Mouse (Mus musculus) ES-CJ7 (cell line): ENCODE measurements around the gene Fanci.
A peak's percentile ranks its signal among the peaks of the same experiment; 100 is the strongest.

Source experiments
- DNase-seq: peaks from one replicate; pipeline ENCODE4 v3.0.0; 2011; ENCODE audit warnings: low read depth, low spot score

Fanci gene

DNA sequence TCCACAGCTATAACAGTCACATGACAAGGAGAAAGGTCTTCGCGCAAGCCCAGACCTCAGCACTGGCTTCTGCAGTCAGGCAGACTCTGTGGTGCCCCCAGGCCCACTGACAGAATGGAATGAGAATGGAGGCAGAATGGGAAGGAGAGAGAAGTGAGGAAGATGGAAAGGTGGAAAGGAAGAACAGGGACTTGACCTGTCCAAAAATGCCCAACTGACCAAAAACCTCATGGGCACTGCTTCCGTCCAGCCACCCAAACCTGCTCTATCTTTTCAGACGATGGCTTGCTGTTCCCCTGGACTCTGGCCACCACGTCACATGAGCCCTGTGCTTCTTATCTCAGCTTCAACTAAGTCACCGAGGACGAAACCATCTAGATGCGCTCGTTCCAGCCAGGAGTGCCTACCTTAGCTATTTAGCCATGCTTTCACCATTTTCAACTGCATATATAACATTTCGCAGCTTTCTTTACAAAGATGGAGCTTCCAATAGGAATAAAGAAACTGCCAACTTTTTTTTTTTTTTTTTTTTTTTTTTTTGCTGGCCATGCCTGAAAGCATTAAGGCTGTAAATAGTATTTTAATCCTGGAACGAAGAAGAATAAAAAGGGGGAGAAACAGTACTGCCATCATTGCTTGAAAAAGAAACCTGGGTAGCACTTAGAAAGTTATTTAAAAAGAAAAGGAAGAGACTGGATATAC, 71.8 kb downstream of the Fanci start:
- DNase-seq = no peak

DNA sequence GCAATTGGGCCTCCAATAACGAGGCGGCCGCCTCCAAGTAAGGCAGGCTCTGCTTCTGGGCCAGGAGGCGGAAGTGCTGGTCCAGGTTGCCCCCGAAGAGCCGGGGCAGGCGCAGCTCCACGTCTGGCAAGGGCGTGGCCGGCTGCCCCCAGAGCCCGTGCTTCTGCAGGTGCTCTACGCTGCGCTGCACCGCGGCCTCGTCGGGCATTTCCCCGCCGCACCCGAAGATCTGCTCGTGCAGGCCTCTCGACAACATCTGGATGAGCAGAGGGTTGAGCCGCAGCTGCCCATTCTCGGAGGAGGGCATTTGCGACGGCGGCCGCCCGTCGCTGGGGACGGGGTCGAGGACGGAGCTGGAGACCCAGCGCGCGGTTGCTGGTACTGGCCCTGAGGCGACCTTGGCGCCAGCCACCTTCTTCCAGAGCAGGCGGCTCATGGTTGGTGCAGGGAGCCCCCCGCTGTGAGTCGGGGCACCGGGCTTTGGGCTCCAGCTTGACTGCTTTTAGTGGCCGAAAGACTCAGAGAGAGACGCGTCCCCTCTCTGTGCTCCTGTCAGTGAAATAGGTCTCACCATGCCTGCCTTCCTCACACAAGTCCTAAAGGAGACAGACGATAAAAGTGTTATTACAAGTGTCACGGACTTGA, 73.2 kb downstream of the Fanci start:
- DNase-seq = no peak

DNA sequence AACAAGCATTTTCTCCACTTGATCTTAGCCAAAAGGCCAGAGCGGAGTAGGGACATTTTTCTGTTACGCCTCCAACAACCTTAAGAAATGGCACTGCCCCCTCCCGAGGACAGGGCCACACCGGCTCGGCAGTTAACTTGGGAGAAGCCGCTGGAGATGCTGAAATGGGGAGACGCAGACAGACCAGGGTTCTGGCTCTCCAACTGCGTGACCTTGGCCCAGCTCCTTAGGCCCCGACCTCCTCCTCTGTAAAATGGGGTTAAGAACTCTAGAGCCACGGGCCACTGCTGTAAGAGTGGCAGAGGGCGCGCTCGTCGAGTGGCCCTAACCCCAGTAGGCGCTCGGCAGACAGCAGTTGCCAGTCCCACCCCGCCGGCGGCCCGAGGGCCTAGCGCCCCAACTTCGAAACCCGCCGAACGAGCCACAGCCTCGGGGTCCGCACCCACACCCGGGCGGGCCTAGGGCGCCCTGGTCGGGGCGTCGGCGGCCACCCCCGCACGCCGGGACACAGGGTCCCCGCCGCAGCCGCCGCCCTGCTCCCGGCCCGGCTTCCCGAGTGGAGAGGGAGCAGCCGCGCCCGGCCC, 73.8 kb downstream of the Fanci start:
- peak; percentile 18 for DNase-seq

DNA sequence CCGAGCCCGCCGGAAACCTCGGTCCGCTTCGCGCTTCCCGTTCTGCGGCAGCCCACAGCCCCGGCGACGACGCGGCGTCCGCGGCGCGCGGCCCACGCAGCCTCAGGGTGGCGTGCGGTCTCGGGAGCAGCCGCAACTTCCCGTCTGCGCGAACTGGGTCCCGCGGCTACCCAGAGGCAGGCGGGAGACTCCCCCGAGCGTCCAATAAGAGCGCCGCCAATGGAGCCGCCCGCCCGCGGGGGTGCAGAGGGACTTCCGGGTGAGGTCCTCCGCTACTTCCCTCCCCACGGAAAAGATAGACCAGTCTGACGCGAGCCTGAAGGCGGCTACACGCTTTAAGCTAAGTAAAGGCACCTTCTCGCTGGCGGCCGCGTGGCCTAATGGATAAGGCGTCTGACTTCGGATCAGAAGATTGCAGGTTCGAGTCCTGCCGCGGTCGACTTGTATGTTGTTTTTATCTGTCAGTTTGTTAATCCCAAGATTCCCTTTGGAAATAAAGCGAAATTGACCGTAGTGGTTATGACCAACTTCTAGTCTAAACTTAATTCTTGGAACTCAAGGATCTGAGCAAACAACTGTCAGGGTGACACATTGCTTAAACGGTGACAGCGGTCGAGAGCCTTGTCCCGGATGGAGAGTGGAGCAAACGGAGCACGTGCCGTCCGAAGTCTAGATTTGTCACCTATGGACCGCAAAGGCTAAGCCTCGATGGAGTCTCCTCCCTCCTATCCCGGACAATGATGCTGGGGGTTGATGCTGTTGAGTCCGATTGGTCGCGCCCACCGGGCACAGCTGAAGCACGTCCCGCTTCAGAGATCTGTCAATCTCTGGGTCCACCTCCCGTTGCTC, 74.5 kb downstream of the Fanci start, which contains the start of gene Polg:
Gene Polg (minus strand): TSS at position 310 of the 849 bp plus-strand sequence.
- peak; percentile 97 for DNase-seq

DNA sequence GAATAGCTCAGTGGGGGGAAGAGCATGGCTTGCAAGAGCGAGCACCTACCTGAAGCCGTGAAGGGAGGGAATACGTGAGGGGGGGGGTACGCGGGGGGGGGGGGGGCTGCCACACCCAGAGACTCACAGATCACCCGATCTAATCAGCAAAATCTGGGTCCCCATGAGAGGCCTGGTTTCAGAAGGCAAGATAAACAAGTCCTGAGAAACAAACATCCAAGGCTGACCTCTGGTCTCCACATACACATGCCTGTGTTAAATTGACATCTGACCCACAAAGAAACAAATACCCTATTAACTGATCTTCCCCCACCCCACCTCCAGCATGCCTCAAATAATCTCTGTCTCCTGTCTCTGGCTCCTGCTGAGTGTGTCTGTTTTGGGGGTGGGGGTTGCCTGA, 76.2 kb downstream of the Fanci start:
- no peak for DNase-seq

DNA sequence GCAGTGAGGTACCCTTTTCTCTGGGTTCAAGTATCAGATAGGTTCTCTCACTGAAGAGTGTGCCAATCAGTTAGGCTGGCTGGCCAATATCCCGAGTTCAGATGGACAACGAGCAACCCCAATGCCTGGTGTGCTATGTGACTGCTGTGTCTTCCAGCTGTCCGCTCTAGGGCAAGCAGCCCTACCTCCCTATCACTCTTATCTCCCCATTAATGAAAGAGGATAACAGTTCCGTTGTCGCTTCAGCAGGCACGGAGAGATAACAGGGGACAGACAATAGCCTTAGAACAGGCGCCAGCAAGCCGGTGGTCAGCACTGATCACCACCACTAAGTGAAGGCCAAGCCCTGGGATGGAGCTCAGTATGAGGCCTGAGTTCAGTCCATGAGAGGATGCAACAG, 77.3 kb downstream of the Fanci start:
- DNase-seq = no peak

DNA sequence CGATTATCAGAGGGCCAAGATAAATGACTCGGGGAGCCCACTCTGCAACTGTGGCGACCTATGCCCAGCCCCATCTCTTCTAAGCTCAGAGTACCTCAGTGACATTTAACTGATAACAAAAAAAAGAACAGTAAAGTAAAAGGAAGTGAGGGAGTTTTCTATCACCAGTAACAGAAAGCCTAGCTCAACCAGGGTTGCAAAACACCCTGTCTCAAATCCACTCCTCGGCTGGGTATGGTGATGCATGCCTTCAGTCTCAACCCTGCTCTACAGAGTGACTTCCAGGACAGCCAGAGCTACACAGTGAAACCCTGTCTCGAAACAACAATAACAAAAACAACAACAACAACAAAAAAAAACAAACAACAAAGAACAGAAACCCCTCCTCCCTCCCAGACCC, 78.0 kb downstream of the Fanci start:
- no peak for DNase-seq

DNA sequence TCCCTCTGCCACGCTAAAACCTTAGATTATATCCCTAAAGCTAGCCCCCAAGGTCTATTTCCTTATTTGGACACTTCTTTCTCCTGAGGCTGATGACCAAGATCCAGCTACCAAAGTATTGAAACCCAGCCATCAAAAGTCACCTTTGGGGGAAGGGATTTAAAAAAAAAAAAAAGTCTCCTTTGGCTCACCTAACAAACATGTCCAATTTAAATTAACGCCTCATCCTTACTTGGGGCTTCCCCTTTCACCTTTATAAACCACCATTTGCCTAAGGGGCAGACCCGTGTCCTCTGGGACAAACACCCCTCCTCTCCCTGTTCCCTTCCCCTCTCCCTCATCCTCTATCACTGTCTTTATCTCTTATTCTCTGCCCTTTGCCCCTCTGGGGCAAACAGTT, 79.0 kb downstream of the Fanci start:
- no peak for DNase-seq

DNA sequence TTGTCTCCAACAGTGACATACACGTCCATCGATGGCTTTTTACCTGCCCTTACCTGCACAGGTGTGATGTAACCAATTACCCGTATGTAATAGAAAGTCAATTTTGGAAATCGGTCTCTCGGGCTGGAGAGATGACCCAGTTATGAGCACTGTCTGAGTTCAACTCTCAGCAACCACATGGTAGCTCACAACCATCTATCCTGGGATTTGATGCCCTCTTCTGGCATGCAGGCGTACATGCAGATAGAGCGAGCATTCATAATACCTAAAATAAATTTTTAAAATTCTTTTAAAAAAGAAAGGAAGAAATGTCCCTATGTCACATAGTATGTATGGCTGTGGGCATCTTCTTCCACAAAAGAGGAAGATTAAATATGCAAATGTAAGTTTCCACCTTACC, 79.7 kb downstream of the Fanci start:
- peak; percentile 43 for DNase-seq

DNA sequence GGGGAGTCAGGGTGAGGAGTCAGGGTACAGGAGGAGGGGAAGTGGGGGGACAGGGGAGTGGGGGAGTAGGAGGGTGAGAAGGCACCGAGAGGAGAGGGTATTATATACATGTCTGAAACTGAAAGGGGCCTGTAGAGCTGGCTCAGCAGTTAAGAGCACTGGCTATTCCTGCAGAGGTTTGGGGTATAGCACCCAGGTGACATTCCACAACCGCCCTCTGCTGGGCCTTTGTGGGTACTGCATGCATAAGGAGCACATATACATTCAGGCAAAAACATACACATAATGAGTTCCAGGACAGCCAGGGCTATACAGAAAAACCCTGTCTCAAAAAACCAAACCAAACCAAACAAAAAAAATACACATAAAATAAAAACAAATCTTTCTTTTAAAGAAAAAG, 81.1 kb downstream of the Fanci start:
- DNase-seq = peak; percentile 77

DNA sequence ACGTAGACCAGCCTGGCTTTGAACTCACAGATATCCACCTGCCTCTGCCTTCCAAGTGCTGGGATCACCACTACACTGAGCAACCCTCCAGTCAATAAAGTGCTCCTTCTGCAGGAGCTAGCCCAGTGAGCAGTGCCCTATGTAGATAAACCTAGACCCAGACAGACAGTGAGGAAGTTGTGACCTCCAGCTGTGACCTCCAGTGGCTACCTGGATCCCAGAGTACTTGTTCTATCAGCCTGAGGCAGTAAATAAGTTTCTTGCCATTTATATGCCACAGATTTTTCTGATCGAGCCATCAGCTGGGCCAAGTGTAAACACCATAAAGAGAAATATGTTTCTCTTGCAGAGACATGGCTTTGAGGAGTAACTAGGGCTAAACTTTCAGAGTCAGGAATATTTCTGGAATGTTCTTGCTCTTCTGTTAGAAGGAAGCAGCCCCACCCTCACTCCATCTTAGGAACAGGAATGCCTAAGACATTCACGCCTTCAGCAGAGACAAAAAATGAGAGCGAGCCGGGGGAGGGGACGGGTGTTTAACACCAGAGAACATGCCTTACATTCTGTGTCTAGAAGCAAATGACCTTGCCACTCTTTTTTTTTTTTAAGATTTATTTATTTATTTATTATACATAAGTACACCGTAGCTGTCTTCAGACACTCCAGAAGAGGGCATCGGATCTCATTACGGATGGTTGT, 81.9 kb downstream of the Fanci start:
- DNase-seq = no peak

DNA sequence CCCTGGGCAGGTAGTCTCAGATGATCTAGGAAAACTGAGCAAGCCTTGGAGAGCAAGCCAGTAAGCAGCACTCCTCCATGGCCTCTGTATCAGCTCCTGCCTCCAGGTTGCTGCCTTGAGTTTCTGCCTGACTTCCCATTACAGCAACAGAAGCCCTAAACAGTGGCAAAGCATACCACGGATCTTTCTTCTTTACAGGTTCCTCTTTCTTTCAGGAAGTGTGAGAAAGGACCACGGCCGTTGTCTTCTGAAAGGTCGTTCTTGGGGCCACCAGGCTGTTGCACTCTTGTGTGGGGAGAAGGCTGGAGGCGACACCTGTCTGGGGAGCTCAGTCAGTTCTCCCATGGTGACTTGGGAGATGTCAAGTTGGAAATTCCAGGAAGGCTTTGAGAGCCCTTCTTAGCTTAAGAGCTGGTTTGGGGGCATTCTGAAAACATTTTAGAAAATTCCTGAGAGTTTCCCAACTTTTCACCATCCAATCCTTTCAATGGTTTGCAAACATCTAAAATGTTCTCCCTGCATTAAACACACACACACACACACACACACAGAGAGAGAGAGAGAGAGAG, 83.2 kb downstream of the Fanci start:
- DNase-seq = no peak

DNA sequence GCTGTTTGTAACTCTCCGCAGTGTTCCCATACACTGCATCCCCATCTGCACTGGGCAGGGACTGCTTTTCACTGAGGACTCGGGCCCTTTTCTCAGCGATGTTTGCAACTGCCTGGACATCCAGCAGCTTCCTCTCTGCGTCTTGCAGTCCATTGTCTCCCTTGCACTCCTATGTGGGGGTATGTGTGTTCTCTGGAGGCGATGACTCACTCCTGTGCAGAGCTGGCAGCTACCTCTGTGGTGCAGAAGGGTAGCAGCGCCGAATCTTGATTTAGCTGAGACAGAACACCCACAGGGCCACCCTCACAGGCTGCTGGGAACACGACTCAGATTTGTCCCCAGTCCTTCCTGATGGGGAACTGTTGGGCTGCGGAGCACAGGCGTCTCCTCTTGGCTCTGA, 94.8 kb downstream of the Fanci start:
- no peak for DNase-seq

DNA sequence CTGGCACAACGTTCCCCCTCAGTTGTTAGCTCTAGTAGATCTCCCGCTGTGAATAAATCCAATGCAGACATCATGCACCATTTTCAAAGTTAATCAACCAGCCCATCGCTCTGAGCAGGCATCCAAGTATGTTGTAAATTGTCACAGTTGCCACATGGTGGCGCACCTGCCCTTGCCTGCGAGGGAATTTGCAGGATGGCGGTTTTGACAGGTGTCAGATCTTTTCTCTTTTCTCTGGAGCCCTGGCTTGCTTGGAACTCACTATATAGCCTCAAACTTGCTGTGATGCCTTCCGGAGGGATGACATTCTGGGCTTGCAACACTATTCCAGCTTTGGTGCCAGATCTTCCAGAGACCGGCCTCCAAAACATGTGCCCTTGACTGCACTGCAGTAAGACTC, 102.2 kb downstream of the Fanci start:
- peak; percentile 69 for DNase-seq

DNA sequence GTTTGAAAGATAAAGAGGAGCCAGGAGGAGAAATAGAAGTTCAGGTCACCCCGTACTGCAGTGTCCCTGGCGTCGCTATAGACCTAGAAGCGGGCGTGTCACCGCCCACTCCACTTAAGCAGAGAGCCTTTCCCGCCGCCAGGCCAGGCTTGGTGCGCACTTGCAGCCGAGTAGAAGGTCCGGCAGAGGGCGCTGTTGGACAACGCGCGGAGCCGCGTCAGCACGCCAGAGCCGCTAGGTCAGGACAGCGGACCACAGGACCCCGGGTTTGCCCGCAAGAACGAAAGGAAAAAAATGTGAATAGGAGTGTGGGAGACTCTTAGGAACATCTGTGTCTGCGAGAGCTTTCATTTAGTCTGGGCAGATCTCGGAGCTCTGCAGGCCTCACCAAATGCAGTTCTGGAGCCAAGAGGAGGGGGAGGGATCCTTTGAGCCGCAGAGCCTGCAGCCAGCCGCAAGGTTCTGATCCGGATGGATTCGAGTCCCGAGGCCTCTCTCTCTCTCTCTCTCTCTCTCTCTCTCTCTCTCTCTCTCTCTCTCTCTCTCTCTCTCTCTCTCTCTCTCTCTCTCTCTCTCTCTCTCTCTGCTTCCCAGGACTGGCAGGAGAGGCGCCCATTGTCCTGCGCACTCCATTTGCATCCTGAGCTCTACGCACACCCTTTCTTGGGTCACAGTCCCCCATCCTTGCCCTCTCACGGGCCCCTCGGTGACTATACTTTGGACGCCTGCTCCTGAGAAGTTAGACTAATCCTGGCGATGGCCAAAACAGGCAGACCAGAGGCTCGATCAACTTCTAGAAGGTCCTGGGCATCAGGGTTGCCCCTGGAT, 104.5 kb downstream of the Fanci start:
- peak; percentile 85 for DNase-seq

DNA sequence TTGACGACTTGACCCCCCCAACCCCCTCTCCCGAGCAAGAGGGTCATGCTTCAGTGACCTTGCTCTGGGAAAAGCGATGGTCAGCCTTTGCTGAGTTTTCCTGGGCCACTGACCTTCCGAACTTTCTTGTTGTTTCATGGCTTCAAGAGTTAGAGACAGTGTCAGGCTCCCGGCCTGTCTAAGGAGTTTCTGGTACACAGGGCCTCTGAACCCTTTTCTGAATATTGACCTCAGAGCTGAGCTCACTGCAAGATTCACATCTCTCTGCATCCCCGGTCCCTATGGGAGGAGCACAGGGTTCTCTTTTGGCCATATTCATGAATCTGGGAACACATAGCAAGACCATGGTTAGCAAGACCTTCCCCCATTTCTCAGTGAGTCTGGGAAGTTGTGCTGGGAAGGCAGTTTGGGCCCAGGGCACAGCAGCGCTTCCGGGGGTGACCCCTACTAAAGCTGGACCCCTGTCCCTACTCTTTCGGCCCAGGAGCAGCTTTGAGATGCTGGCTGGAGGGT, 105.1 kb downstream of the Fanci start:
- DNase-seq = no peak

DNA sequence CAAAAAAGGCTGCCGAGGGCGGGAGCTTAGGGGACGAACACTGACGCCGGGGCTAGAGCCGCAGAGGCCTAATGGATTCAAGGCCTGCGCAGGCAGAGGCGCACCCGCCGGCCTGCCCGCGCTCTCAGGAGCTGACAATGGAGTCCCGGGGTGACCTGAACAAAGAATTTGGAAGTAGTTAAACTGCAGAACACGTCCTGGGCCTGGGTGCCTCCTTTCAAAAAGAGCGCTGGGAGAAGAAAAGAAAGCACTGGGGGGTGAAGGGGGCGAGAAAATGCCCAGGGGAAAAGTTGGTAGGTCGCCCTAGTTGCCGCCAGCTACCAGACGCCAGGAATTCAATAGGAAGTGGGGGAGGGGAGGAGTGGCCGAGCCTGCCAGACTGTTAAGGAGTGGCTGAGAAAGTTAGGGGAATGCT, 106.0 kb downstream of the Fanci start:
- DNase-seq = peak; percentile 81

DNA sequence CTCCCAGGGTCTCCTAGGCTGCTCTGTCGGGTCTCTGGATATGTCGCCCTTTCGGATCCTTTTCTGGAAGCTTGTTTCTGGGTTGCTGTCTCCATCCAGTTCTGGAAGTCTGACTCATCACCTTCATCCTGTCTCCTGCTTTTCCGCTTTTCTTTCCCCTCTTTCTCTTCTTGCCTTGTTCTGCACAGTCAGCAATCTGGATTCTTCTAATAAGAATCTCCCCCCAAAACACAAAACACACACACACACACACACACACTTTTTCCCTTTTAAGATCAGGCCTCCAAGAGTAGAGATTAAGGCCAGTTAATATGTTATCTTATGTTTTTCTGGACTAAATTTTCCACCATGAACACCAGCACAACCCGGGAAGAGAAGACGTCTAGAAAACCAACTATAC, 106.6 kb downstream of the Fanci start:
- no peak for DNase-seq

DNA sequence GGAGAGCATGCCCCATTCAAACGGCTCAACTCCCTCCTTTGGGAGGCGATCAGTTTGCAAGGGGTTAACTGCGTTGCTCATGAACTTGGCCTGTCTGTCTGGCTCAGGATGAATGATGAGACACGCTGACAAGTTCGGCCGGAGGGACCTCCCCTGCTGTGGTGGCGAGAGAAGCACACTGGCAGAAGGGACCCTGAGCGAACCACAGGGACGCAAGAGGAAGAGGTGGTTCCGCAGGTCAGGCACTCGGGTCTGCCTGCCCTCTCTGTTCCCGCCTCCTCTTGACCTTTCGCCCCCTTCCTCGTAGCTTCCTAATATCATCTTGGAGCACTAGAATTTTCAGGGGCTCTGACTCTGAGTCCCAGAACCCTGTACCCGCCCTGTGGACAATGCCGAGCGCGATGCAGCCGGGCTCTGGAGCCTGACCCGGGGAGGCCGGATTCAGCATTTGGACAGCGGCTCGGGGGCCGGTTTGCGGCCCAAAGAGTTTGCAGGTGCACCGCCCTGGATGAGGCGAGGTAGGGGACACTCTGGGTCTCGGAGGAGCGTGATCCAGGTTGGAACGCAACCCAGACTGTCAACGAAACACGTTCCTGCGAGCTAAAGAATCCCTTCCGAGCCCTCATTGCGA, 107.4 kb downstream of the Fanci start:
- DNase-seq = peak; percentile 58
